Mouse (Mus musculus) lung, postnatal 4 days (tissue): ENCODE measurements around the gene Kat7.

Experiments
- DNase-seq, 2 experiments: peaks; one replicate each; pipeline ENCODE4 v3.0.0; 2021

Gene Kat7

GRCm38 (mm10) chr11:95276056-95276455 lies 34.0 kb downstream of the Kat7 start:
- DNase-seq, result no peak

- DNase-seq, result no peak
Observed at GRCm38 (mm10) chr11:95274613-95275012, 35.4 kb downstream of the Kat7 start.

- no peak for DNase-seq
Observed at GRCm38 (mm10) chr11:95273661-95274060, 36.4 kb downstream of the Kat7 start.

GRCm38 (mm10) chr11:95266540-95267245 lies 43.4 kb downstream of the Kat7 start:
- peak in 1 of 2 experiments; percentile 74 for DNase-seq

GRCm38 (mm10) chr11:95264455-95265013 lies 45.5 kb downstream of the Kat7 start:
- DNase-seq, result peak in 1 of 2 experiments; percentile 14

- DNase-seq, result peak; percentile 58 to 88
Observed at GRCm38 (mm10) chr11:95263816-95264454, 46.1 kb downstream of the Kat7 start.

GRCm38 (mm10) chr11:95261178-95261751 lies 48.8 kb downstream of the Kat7 start, which contains the start of gene Tac4:
Gene Tac4 (plus strand): TSS chr11:95261529.
- DNase-seq, result peak in 1 of 2 experiments; percentile 41

GRCm38 (mm10) chr11:95259088-95259849 lies 50.8 kb downstream of the Kat7 start:
- peak; percentile 94 to 97 for DNase-seq

- DNase-seq, result peak; percentile 88 to 90
Observed at GRCm38 (mm10) chr11:95258490-95258889, 51.6 kb downstream of the Kat7 start.

GRCm38 (mm10) chr11:95257930-95258329 lies 52.1 kb downstream of the Kat7 start:
- no peak for DNase-seq

GRCm38 (mm10) chr11:95255747-95256146 lies 54.3 kb downstream of the Kat7 start:
- DNase-seq, result no peak

GRCm38 (mm10) chr11:95254165-95254564 lies 55.9 kb downstream of the Kat7 start:
- DNase-seq, result no peak

GRCm38 (mm10) chr11:95252104-95252503 lies 57.9 kb downstream of the Kat7 start:
- DNase-seq, result no peak

- peak; percentile 73 to 83 for DNase-seq
Observed at GRCm38 (mm10) chr11:95251295-95251694, 58.8 kb downstream of the Kat7 start.

GRCm38 (mm10) chr11:95250110-95250509 lies 59.9 kb downstream of the Kat7 start:
- DNase-seq, result peak in 1 of 2 experiments; percentile 45

GRCm38 (mm10) chr11:95247065-95247464 lies 63.0 kb downstream of the Kat7 start:
- DNase-seq, result no peak

- no peak for DNase-seq
Observed at GRCm38 (mm10) chr11:95245456-95245855, 64.6 kb downstream of the Kat7 start.

- DNase-seq, result no peak
Observed at GRCm38 (mm10) chr11:95242653-95243052, 67.4 kb downstream of the Kat7 start.

GRCm38 (mm10) chr11:95238477-95238876 lies 71.6 kb downstream of the Kat7 start:
- DNase-seq, result peak in 1 of 2 experiments; percentile 41

GRCm38 (mm10) chr11:95232329-95232696 lies 77.7 kb downstream of the Kat7 start:
- DNase-seq, result no peak

GRCm38 (mm10) chr11:95231688-95232328 lies 78.2 kb downstream of the Kat7 start:
- peak; percentile 69 to 82 for DNase-seq

- peak in 1 of 2 experiments; percentile 51 for DNase-seq
Observed at GRCm38 (mm10) chr11:95227467-95227866, 82.6 kb downstream of the Kat7 start.
